Mouse (Mus musculus): ENCODE results near the gene Meiob.

Gene Meiob

GRCm38 (mm10) chr17:24821351-24822280, 17.5 kb downstream of the Meiob start:
- no peak for DNase-seq

GRCm38 (mm10) chr17:24839842-24840241, 35.8 kb downstream of the Meiob start, which contains the start of gene Hagh:
Hagh (plus strand) TSS chr17:24840143.
- no peak for DNase-seq

DNA sequence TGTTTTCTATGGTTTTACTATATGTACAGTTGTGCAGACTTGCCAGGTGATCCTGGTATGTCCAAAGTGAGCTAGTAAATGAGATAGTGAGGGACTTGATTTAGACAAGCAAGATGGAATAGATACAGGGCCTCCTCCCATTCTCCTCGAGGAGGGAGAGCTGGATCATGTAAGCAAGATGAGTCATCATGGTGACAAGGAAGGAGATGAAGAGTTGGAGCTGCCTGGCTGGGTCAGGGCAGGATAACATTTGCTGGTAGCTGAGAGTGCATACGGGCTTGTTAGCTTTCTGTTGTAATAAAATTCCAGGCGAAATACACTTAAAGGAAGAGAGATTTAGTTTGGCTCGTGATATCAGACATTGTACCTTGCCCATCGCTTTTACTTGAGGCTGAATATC, 36.3 kb downstream of the Meiob start:
- DNase-seq, result no peak

DNA sequence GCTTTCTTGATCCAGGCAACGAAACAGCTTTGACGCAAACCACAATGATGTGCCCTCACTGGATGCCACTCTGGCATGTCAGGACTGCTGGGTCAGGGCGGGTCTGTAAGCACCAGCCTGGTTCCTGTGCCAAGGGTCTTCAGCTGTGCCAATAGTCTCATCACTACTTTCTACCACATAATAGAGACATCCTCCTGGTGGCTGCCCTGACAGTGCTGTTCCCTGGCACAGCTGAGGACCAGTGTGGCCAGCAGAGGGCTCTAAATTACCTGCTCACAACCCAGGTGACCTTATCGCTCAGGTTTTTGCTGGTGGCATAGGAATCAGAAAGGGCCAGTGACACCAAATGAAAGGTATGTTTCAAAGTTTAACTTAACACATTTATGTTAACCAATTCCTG, 37.0 kb downstream of the Meiob start:
- DNase-seq, result peak; percentile 64

DNA sequence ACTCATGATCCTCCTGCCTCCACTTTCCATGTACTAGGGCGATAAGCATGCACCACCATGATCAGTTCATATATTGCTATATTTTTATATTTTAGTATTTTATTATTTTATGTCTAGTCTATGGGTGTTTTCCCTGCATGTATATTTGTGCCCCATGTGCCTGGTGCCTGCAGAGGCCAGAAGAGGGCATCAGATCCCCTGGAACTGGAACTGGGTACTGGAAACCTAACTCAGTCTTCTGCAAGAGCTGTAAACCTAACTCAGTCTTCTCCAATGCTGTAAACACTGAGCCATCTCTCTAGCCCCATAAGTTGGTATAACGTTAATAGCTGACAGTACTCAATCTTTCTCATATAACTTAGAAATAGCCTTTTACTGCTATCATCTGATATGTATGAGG, 38.5 kb downstream of the Meiob start:
- peak; percentile 21 for DNase-seq

- DNase-seq, result no peak
These were observed 40.4 kb downstream of the Meiob start for GRCm38 (mm10) chr17:24844525-24844924.

- DNase-seq, result no peak
These were observed 43.3 kb downstream of the Meiob start for GRCm38 (mm10) chr17:24847386-24847785.

DNA sequence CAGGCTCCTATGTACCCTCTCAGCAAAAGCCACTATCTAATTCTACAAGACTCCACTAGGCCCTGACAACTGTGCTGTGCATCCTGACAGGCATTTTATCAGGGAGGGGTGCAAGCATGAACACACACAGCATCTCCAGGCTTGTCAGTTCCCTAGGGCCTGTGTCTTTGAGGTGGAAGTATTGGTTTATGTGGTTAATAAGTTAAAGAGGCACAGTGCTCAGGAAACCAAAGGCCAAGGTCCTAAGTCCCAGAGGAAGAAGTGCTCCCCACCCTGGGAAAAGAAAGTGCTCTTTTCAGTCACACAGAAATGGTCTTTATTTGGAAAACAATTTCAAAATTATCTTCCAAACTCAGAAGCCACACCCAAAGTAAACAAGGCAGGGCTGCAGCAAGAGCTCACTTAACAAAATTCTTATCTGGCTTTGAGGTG, 44.5 kb downstream of the Meiob start:
- no peak for DNase-seq

DNA sequence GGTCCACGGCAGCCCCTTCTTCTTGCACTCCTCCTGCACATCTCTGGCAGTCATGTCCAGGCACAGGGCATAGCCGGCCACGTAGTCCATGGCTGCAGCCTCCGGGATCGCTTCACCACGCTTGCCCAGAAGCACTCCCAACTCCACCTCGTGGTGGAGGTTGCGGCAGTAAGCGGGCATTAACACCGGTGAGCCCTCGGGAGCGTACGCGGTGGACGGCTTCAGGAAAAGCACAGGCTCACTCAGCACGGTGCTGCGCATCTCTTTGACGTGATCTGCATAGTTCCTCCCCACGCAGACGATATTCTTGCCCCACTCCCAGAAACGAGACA, 45.6 kb downstream of the Meiob start:
- DNase-seq, result no peak

GRCm38 (mm10) chr17:24850065-24850772, 46.1 kb downstream of the Meiob start, which contains the start of gene Fahd1:
Fahd1 (minus strand) TSS chr17:24850364.
- peak; percentile 94 for DNase-seq

DNA sequence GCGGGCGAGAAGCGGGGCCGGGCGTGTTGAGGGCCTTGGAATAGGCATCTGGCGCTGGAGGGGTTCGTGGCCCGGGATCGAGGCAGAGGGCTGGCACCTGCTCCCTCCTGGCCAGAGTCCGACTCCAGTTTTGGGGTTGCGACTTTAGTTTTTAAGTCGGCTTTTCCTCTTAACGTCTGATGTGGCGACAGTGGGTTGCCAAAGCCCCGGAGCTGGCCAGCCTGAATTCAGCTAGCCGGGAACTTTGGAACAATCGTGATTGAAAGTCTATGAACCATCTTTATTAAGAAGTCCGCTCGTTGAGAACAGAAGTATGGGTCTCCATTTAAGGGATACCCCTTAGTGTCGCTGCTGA, 46.7 kb downstream of the Meiob start:
- DNase-seq, result no peak

- no peak for DNase-seq
These were observed 47.5 kb downstream of the Meiob start for GRCm38 (mm10) chr17:24851381-24852125.

DNA sequence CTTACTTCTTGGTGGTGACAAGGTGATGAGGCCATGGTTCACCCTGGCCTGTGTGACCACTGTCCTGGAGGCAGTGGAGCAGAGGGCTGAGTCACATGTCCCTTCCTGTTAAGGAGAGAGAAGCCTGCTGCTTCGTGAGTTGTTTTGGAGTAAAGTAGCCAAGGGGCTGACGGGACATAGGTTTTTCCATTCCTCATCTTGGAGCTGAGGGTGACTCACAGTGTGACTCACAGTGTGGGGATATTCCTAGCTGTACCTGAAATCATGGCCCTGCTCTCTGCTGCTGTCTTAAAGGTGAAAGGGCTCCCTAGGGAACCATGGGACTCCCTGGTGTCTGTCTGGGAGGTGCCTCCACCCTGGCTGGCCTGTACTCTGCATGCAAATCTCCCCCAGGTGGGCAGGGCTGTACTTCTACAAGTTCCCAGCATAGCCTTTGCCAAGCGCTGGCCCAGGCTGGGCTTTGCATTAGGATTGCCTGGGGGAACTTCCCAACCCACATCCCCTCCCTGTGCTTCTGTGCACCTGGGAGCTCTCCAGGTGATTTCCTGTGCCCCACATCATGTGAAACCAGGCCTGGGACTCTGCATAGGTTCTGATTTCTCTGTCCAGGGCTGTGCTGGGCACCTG, 51.9 kb downstream of the Meiob start:
- DNase-seq, result no peak

GRCm38 (mm10) chr17:24856589-24856988, 52.5 kb downstream of the Meiob start:
- no peak for DNase-seq

GRCm38 (mm10) chr17:24857831-24858470, 53.9 kb downstream of the Meiob start:
- no peak for DNase-seq

DNA sequence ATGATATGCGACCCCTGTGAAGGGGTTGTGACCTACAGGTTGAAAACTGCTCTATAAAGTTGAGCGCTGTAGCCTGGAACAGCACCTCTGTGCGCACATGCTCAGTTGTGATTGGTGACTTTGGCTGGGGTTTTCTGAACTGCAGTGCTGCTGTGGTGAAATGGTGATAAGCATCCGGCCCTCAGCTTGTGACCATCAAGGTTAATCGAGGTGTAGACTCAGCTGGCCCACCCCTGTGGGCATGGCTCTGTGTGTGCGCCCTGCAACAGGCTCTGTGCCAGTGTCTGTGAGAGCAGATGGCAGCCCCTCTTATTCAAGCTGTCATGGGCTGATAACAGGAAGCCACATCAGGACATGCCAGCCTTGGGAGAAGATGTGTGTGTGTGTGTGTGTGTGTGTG, 54.9 kb downstream of the Meiob start:
- no peak for DNase-seq

- DNase-seq, result no peak
These were observed 56.0 kb downstream of the Meiob start for GRCm38 (mm10) chr17:24860076-24860475.

DNA sequence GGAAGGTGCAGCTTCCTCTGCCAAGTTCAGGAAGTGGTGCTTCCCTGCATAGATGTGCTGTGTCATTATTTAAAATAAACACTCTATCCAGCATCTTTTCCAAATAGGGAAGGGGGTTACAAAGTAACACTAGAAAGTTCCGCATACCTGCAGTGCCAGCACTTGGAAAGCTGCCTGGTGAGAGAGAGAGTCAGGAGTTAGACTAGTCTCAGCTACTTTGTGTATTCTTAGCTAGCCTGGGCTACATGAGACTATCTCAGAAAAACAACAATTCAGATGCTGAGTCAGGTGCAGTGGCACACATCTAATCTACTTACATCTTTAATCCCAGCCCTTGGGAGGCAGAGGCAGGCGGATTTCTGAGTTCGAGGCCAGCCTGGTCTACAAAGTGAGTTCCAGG, 57.7 kb downstream of the Meiob start:
- DNase-seq, result no peak

DNA sequence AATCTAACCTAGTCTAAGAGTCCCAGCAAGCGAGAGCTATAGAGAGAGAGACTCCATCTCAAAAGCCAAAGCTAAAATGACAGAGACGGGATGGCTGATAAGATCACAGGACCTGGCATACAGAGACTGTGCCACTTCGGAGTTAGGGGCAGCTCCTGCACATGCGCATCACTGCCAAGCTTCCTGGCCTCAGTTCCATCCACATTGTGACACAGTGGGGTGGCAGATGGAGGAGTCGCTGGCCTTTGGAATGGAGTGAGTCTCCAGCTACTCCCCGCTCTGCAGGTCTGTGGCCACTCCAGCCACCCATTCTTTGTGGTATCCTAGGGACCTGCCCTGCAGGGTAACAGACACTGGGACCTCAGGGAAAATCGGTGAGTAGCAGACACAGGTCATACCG, 61.7 kb downstream of the Meiob start, which contains the start of gene Igfals:
Gene Igfals (plus strand): TSS at position 222 of the 400 bp plus-strand sequence.
- DNase-seq, result no peak

DNA sequence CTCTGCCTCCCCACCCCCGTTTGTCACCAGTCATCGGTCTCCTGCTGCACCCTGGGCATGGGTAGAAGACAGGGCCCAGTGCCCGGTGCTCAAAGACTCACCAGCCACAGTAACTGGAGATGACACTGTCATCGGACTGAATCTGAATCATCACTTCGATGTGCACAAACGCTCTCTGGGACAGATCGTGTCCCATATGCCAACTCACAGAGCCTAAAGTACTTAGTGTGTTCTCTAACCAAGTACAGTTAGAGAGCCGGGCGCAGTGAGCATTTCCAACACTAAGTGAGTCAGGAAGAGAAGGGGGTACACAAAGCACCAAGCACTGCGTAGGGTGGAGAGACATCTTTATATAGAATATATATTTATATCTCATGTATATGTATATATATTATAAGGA, 63.8 kb downstream of the Meiob start:
- no peak for DNase-seq

GRCm38 (mm10) chr17:24873695-24874404, 69.8 kb downstream of the Meiob start:
- no peak for DNase-seq

- no peak for DNase-seq
These were observed 70.3 kb downstream of the Meiob start for GRCm38 (mm10) chr17:24874405-24874745.

Data from thymus, postnatal 14 days (tissue).